Mouse (Mus musculus) liver, embryonic 11.5 days (tissue): ENCODE measurements around the gene Lbhd2. TPM values are rescaled to one million over a fixed set of nuclear protein-coding genes. Genes with fewer than 3 reads are reported as not detected.

Source experiments
- ATAC-seq: fragments of 200-750 bp; cut with Nextera tagmentation; replicated peaks from 2 replicates; pipeline ENCODE4 v1.8.0; 2017; ENCODE audit warnings: moderate number of reproducible peaks, mild to moderate bottlenecking, moderate TSS enrichment, moderate library complexity; ENCODE audit not compliant: low FRiP score
- DNase-seq: peaks from one replicate; pipeline ENCODE4 v3.0.0-alpha.2; 2017; ENCODE audit warnings: low spot score
- H3K27ac ChIP-seq: fragments of 300-500 bp; sonication (generic); 2 replicates; pipeline ENCODE4 v1.5.1; 2014; ENCODE audit warnings: mild to moderate bottlenecking, low read depth, low read length, control low read depth
- H3K27me3 ChIP-seq: fragments of 300-500 bp; sonication (generic); replicated peaks from 2 replicates; pipeline ENCODE4 v1.6.1; 2014; ENCODE audit warnings: low read length, mixed read lengths; ENCODE audit not compliant: control insufficient read depth, insufficient read depth
- H3K36me3 ChIP-seq: fragments of 300-500 bp; sonication (generic); 2 replicates; pipeline ENCODE4 v1.6.1; 2014; ENCODE audit warnings: mild to moderate bottlenecking, low read length, moderate library complexity, mixed read lengths; ENCODE audit not compliant: control insufficient read depth, insufficient read depth
- H3K4me1 ChIP-seq: fragments of 300-500 bp; sonication (generic); replicated peaks from 2 replicates; pipeline ENCODE4 v1.6.1; 2014; ENCODE audit warnings: low read length, mixed read lengths; ENCODE audit not compliant: control insufficient read depth, insufficient read depth
- H3K4me2 ChIP-seq: fragments of 300-500 bp; sonication (generic); 2 replicates; pipeline ENCODE4 v1.6.1; 2014; ENCODE audit warnings: mild to moderate bottlenecking, control low read depth, moderate library complexity
- H3K4me3 ChIP-seq: fragments of 300-500 bp; sonication (generic); 2 replicates; pipeline ENCODE4 v1.5.1; 2014; ENCODE audit warnings: low read depth, low read length, control low read depth
- H3K9ac ChIP-seq: fragments of 300-500 bp; sonication (generic); 2 replicates; pipeline ENCODE4 v1.6.1; 2014; ENCODE audit warnings: low read depth, low read length, control low read depth
- H3K9me3 ChIP-seq: fragments of 300-500 bp; sonication (generic); 2 replicates; pipeline ENCODE4 v1.6.1; 2016; ENCODE audit warnings: low read length, inconsistent platforms, mixed read lengths; ENCODE audit not compliant: control insufficient read depth
- WGBS: fragments of 180-500 bp; shearing (Covaris S2); extraction: QIAGEN DNeasy Blood & Tissue Kit; methylation state at CpG from one replicate; pipeline ENCODE4 v1.1.7; 2014; 5-methylcytosine and 5-hydroxymethylcytosine counted together
- polyA plus RNA-seq: library from polyadenylated mRNA; unstranded; fragments of >200 nt; fragmentation: Nextera tagmentation; extraction: Ambion mirVana; gene quantifications from 2 replicates; pipeline ENCODE4 v1.2.1, GENCODE M21; 2014

Lbhd2 gene
- polyA plus RNA-seq, 1 experiment from 2014 or later = 0.36 TPM

DNA sequence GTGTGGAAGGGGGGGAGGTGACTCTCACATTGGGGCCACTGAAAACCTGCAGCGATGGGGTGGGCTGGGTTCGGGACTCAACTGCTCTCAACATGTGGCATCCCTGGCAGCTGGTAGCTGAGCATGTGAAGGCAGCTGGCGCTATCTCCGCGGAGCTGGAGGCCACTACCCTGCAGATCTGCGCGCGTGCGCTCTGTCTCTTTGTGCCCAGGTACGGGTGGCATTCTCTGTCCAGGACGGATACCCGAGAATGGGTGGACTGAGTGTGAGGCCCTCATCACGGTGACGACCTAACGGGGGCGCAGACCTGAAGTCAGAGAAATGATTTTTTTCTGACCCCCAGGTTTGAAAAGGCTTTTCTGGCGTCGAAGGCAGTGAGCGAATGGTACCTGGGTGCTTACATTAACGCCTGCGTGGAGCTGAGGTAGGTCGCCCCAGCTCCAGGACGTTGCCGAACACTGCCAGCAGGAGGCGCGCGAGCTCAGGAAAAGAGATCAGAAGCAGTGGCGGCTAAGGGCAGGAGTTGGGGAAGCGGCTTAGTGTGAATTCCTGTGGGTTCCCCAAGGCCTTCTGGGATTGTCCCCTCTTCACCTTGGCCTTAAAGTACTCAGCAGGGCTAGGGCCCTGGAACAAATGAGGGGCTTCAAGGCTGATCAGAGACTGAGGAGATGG is 19.3 kb downstream of the Lbhd2 start:
- peaks cover 48% of the 10 kb centered on the region for H3K4me1 ChIP-seq
- DNase-seq (peak; percentile 86), ATAC-seq (peak; percentile 48)
- no peak overlapping the region for H3K4me2 ChIP-seq
- no peak overlapping the region for H3K27ac ChIP-seq
- peaks cover 75% of the 10 kb centered on the region for H3K27me3 ChIP-seq
- no peak overlapping the region for H3K9ac ChIP-seq
- H3K36me3 ChIP-seq = no peaks in the 10 kb centered on the region
- 19% methylated on average over 29 of the region's 29 CpGs for WGBS
- H3K4me3 ChIP-seq = no peak overlapping the region
- H3K9me3 ChIP-seq = no peaks in the 10 kb centered on the region

DNA sequence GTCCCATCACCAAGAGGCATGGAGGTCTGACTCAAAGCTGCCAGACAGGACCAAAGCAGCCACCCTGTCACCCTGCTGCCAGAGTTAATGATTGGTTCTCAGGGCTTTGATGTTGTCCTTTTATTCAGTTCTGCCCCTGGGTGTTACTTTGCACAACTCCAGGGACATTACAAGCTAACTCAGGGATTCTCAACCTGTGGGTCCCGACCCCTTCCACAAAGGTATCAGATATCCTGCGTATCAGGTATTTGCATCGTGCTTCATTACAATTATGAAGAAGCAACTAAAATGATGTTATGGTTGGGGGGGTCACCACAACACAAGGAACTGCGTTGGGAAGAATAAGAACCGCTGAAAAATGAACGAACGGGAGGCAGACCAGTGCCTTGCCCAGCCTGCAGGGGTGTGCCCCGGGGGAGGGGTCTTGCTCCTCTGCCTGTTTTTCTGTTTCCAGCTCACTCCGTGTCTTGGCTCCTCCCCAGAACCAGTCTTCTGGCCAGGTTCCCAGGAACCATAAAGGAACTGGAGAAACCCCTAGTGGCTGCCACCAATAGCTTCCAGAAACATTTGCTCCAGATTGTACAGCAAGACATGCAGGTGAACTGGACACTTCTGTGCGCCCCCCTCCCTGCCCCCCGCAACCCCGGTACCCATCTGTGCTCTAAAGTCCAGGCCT is 21.0 kb downstream of the Lbhd2 start:
- 65% methylated on average over 12 of the region's 12 CpGs for WGBS
- Histone ChIP-seq H3K36me3 (no peaks in the 10 kb centered on the region), H3K4me1 (peaks cover 52% of the 10 kb centered on the region), H3K9me3 (no peaks in the 10 kb centered on the region), H3K27me3 (peaks cover 65% of the 10 kb centered on the region), H3K27ac (no peak overlapping the region), H3K4me2 (no peak overlapping the region), H3K9ac (no peak overlapping the region), H3K4me3 (no peak overlapping the region)
- ATAC-seq = no peak
- no peak for DNase-seq

DNA sequence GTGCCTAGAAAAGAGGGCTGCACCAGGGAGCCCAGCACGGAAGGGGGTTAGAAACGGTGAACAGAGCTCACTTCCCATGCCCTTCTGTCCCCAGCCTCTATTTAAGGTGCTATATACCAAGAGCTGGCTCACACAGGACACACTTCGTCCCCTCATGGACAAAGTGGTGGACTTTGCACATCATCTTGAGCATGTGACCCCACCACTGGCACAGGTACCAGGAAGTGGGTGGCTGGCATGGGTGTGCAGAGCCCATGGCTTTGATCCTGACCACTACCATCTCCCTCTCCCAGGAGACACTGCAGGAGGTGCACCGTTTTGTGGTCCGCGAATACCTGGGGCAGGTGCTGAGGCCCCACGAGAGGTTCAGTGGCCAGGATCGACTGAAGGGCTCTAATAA is 21.8 kb downstream of the Lbhd2 start:
- no peak overlapping the region for H3K27ac ChIP-seq
- no peak overlapping the region for H3K4me3 ChIP-seq

DNA sequence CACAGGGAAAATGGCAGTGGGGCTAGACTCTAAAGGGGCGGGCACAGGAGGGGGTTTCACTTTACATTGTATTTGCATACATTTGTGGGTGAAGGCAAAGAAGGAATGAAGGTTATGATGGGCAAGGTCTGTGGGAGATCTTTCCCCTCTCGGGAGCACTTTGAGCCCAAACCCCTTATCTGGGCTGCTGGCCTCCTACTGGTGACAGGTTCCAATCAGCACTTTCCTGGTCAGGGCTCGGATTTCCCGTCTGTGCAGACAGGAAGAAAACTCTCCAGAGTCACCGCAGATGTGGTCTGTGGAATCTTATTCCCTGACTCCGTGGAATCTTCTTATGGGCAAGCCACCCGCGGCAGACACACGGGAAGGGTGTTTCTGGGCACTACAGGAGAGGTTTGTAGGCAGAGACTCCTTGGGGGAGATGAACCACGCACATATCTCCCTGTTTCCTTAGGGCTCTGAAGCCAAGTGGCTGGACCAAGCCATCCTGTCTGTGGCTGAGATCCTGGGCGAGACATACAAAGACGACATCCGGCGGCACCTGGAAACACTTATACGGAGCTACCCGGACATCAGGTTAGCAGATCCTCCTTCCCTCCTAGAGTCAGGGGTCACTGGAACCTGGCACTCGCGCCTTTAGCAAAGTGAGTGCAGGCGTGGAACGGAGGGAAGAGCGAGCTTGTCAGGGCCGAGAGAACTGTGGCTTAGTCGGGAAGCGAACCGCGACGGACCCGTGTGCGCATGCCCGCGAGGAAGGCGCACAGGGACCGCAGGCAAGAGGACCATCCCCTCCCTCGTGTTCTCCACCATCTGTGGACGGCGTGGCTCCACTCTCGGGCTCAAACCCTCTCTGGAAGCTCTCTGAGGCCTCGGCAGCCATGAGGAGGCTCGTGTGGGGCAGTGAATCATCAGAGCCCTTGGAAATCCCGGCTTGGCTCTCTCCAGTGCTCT is 22.6 kb downstream of the Lbhd2 start:
- peak overlapping the region; percentile 1; the same call in 1 of the 2 replicates for H3K27ac ChIP-seq
- peaks cover 48% of the 10 kb centered on the region for H3K27me3 ChIP-seq
- no peak for ATAC-seq
- no peak for DNase-seq
- H3K9me3 ChIP-seq = no peaks in the 10 kb centered on the region
- WGBS = 2% methylated on average over 40 of the region's 40 CpGs
- H3K36me3 ChIP-seq = no peaks in the 10 kb centered on the region
- H3K4me2 ChIP-seq = peak overlapping the region; percentile 64
- H3K4me3 ChIP-seq = peak overlapping the region; percentile 37
- H3K9ac ChIP-seq = peak overlapping the region; percentile 30
- H3K4me1 ChIP-seq = peaks cover 60% of the 10 kb centered on the region

More for the DNA sequence above, 21.8 kb downstream of the Lbhd2 start:
- Histone ChIP-seq H3K4me2 (peak overlapping the region; percentile 2; the same call in 1 of the 2 replicates), H3K9ac (no peak overlapping the region), H3K9me3 (no peaks in the 10 kb centered on the region), H3K27me3 (peaks cover 57% of the 10 kb centered on the region), H3K4me1 (peaks cover 59% of the 10 kb centered on the region), H3K36me3 (no peaks in the 10 kb centered on the region)
- ATAC-seq (no peak), DNase-seq (no peak)
- WGBS = 29% methylated on average over 8 of the region's 8 CpGs

DNA sequence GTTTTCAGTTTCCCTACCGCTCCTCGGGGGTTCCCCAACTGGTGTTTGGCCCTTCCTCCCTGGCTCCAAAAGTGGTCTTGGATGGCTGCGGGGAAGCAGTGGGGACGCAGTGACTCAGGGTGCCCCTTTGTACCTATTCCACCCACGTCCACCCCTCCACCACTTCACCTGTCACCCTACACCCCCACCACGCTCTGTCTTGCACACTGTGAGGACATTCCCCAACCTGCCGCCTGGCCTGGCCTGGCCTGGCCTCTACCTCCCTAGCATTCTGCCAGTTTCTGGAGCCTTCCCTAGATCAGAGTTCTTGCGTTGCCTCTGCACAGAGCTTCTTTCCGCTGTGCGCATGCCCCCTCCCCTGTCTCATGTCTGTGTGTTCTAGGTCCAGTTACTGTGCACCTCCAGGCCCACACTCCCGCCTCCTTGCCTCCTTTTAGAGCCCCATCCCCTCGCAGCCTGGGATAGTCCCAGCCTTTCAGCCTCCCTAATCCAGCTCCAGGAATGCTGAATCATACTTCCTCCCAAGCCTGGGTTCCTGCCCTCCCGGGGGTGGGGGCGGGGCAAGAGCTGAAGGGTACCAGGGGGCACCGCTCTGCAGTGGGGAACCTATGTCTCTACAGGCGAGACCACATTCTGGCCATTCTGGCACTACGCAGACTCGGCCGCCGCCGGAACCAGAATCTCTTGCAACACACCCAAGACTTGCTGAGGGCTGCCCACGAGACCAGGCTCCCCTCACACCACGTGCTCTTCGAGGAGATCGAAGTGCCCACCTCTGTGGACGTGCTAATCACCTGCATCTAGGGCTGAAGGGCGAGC is 23.6 kb downstream of the Lbhd2 start:
- 17% methylated on average over 27 of the region's 27 CpGs for WGBS
- no peaks in the 10 kb centered on the region for H3K9me3 ChIP-seq
- peaks cover 70% of the 10 kb centered on the region for H3K4me1 ChIP-seq
- H3K27ac ChIP-seq = peak overlapping the region; percentile 59
- peak overlapping the region; percentile 64 for H3K4me2 ChIP-seq
- peaks cover 38% of the 10 kb centered on the region for H3K27me3 ChIP-seq
- DNase-seq (no peak), ATAC-seq (no peak)
- H3K9ac ChIP-seq = peak overlapping the region; percentile 30
- peak overlapping the region; percentile 37 for H3K4me3 ChIP-seq
- no peaks in the 10 kb centered on the region for H3K36me3 ChIP-seq

DNA sequence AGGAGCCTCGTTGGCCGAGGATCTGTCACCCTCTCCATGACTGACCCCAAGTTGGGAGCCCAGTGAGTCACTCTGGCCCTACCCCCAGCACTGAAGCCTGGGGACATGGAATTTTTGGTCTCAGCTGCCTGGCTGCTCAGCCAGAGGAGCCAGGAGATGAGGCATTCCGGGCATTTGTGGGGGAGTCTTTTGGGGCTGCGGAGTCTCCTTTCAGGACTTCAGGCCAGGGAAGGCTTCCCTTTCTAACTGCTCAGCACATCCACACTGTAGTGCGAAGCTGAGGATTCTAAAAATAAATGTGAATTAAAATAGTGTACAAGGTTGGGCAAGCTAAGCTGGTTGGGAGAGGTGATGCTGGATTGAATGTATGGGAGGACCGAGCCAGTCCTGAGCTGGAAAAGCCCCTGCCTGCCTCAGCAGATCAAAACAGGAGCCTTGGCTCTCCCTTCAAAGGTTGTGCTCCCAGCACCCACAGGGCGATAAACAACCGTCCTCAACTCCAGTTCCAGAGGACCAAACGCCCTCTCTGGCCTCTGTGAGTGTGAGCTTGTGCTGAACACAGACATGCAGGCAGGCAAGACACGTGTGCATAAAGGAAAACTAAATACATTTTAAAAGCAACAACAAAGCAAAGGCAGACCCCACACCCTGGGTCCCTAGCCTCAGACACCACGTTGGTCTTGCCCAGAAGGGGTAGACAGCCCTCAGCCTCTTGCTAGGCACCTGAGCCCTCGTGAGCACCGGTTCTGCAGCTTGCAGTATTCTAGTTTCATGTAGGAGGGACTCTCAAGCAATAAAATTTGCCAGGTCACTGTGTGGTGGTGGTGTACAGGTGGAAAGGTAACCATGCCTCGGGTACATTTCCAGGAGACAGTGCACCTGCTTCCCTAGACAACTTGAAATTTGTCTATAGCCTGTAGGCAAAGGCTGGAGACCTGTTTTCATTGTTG is 24.5 kb downstream of the Lbhd2 start:
- H3K27ac ChIP-seq = peak overlapping the region; percentile 59
- H3K9me3 ChIP-seq = no peaks in the 10 kb centered on the region
- DNase-seq (no peak), ATAC-seq (no peak)
- H3K9ac ChIP-seq = peak overlapping the region; percentile 23
- H3K4me1 ChIP-seq = peaks cover 75% of the 10 kb centered on the region
- peaks cover 33% of the 10 kb centered on the region for H3K27me3 ChIP-seq
- no peak overlapping the region for H3K4me3 ChIP-seq
- peak overlapping the region; percentile 64 for H3K4me2 ChIP-seq
- no peaks in the 10 kb centered on the region for H3K36me3 ChIP-seq
- WGBS = 44% methylated on average over 14 of the region's 14 CpGs

DNA sequence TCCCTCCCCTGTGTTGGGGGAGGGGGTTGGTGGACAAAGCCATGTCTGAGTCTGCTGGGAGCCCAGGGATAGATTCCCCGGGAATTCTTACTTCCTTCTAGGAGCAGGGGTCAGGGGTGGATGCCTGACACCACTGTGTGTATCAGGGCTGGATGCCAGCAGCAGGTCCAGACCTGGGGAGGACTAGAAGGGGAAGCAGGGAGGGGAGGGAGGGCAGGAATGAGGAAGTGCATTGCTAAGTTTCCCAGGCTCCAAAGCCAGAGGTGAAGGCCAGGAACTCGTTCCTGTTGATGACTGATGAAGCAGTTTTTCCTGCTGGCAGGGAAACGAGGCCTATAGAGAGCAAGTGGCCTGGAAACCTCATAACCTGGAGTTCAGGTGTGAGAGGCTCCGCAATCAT is 25.5 kb downstream of the Lbhd2 start:
- Histone ChIP-seq H3K4me3 (no peak overlapping the region), H3K27ac (peak overlapping the region; percentile 20; the same call in 1 of the 2 replicates), H3K9me3 (no peaks in the 10 kb centered on the region), H3K4me2 (no peak overlapping the region), H3K36me3 (no peaks in the 10 kb centered on the region), H3K4me1 (peaks cover 84% of the 10 kb centered on the region), H3K9ac (no peak overlapping the region), H3K27me3 (peaks cover 32% of the 10 kb centered on the region)
- DNase-seq (no peak), ATAC-seq (no peak)
- 31% methylated on average over 4 of the region's 4 CpGs for WGBS
